Mouse (Mus musculus): ENCODE results near the gene Nav2. TPM values are rescaled to one million over a fixed set of nuclear protein-coding genes. Genes with fewer than 3 reads are reported as not detected.
A peak's percentile ranks its signal among the peaks of the same experiment; 100 is the strongest.

Nav2 gene
- total RNA-seq, 2 experiments from 2014 or later: 53.0 to 60.1 TPM

- intact Hi-C loops (cut with DNase I): no loop called here
- no peak for DNase-seq (ENCODE audit: low spot score)
Observed at GRCm38 (mm10) chr7:49252902-49253301, 344.4 kb downstream of the Nav2 start.

GRCm38 (mm10) chr7:49255053-49255452 lies 346.5 kb downstream of the Nav2 start:
- intact Hi-C loops (cut with DNase I): no loop called here
- DNase-seq (ENCODE audit: low spot score): no peak

GRCm38 (mm10) chr7:49257234-49257906 lies 348.9 kb downstream of the Nav2 start:
- intact Hi-C loops (cut with DNase I): no loop called here

GRCm38 (mm10) chr7:49258088-49258487 lies 349.6 kb downstream of the Nav2 start:
- intact Hi-C loops (cut with DNase I): no loop called here
- peak; percentile 27 for DNase-seq (ENCODE audit: low spot score)

More at GRCm38 (mm10) chr7:49257234-49257906, 348.9 kb downstream of the Nav2 start:
- DNase-seq (ENCODE audit: low spot score): no peak

GRCm38 (mm10) chr7:49261941-49262511 lies 353.5 kb downstream of the Nav2 start:
- no peak for DNase-seq (ENCODE audit: low spot score)
- intact Hi-C loops (cut with DNase I): no loop called here

- intact Hi-C loops (cut with DNase I): no loop called here
- DNase-seq (ENCODE audit: low spot score): peak; percentile 31
Observed at GRCm38 (mm10) chr7:49266422-49266821, 357.9 kb downstream of the Nav2 start.

- no peak for DNase-seq (ENCODE audit: low spot score)
- intact Hi-C loops (cut with DNase I): no loop called here
Observed at GRCm38 (mm10) chr7:49267621-49268325, 359.3 kb downstream of the Nav2 start.

GRCm38 (mm10) chr7:49268401-49268921 lies 359.9 kb downstream of the Nav2 start:
- DNase-seq (ENCODE audit: low spot score): no peak
- intact Hi-C loops (cut with DNase I): no loop called here

GRCm38 (mm10) chr7:49270855-49271254 lies 362.3 kb downstream of the Nav2 start:
- intact Hi-C loops (cut with DNase I): loop anchor here (5.0 kb wide), 2 partner anchors 156 to 379 kb away; no protein-coding TSS in a partner anchor
- DNase-seq (ENCODE audit: low spot score): no peak

GRCm38 (mm10) chr7:49272445-49273439 lies 364.2 kb downstream of the Nav2 start:
- intact Hi-C loops (cut with DNase I): loop anchor here (1.0 to 5.0 kb wide), 4 partner anchors 22 to 380 kb away; no protein-coding TSS in a partner anchor
- peak; percentile 53 for DNase-seq (ENCODE audit: low spot score)

- intact Hi-C loops (cut with DNase I): loop anchor here (2.0 to 5.0 kb wide), 3 partner anchors 23 to 382 kb away; no protein-coding TSS in a partner anchor
- no peak for DNase-seq (ENCODE audit: low spot score)
Observed at GRCm38 (mm10) chr7:49273907-49274656, 365.6 kb downstream of the Nav2 start.

GRCm38 (mm10) chr7:49274676-49275075 lies 366.2 kb downstream of the Nav2 start:
- no peak for DNase-seq (ENCODE audit: low spot score)
- intact Hi-C loops (cut with DNase I): loop anchor here (5.0 kb wide), 2 partner anchors 153 to 382 kb away; no protein-coding TSS in a partner anchor

GRCm38 (mm10) chr7:49276163-49276562 lies 367.6 kb downstream of the Nav2 start:
- intact Hi-C loops (cut with DNase I): no loop called here

GRCm38 (mm10) chr7:49277685-49278084 lies 369.2 kb downstream of the Nav2 start:
- DNase-seq (ENCODE audit: low spot score): no peak
- intact Hi-C loops (cut with DNase I): no loop called here

More at GRCm38 (mm10) chr7:49276163-49276562, 367.6 kb downstream of the Nav2 start:
- no peak for DNase-seq (ENCODE audit: low spot score)

- no peak for DNase-seq (ENCODE audit: low spot score)
- intact Hi-C loops (cut with DNase I): no loop called here
Observed at GRCm38 (mm10) chr7:49278531-49278930, 370.0 kb downstream of the Nav2 start.

GRCm38 (mm10) chr7:49280427-49280826 lies 371.9 kb downstream of the Nav2 start:
- intact Hi-C loops (cut with DNase I): no loop called here
- no peak for DNase-seq (ENCODE audit: low spot score)

GRCm38 (mm10) chr7:49282446-49282845 lies 373.9 kb downstream of the Nav2 start:
- intact Hi-C loops (cut with DNase I): no loop called here
- DNase-seq (ENCODE audit: low spot score): no peak

- DNase-seq (ENCODE audit: low spot score): no peak
- intact Hi-C loops (cut with DNase I): no loop called here
Observed at GRCm38 (mm10) chr7:49283507-49284361, 375.2 kb downstream of the Nav2 start.
